Mouse (Mus musculus) midbrain, embryonic 14.5 days (tissue): ENCODE results near the gene Myo10. TPM values are rescaled to one million over a fixed set of nuclear protein-coding genes. Genes with fewer than 3 reads are reported as not detected.
A peak's percentile ranks its signal among the peaks of the same experiment; 100 is the strongest.

ENCODE experiments used
- ATAC-seq: fragments of 200-750 bp; cut with Nextera tagmentation; 2 replicates; pipeline ENCODE4 v1.8.0; 2017; ENCODE audit warnings: moderate number of reproducible peaks, moderate library complexity; ENCODE audit not compliant: low FRiP score, low TSS enrichment
- DNase-seq: peaks from one replicate; pipeline ENCODE4 v3.0.0-alpha.2; 2015
- H3K27ac ChIP-seq: fragments of 300-500 bp; sonication (generic); replicated peaks from 2 replicates; pipeline ENCODE4 v1.5.1; 2014; ENCODE audit warnings: mild to moderate bottlenecking, low read depth, low read length, moderate library complexity
- H3K27me3 ChIP-seq: fragments of 300-500 bp; sonication (generic); 2 replicates; pipeline ENCODE4 v1.6.1; 2014; ENCODE audit warnings: low read length, control low read depth, mixed read lengths; ENCODE audit not compliant: control insufficient read depth, insufficient read depth
- H3K36me3 ChIP-seq: fragments of 300-500 bp; sonication (generic); 2 replicates; pipeline ENCODE4 v1.6.1; 2014; ENCODE audit warnings: low read length, control low read depth; ENCODE audit not compliant: control insufficient read depth, insufficient read depth
- H3K4me1 ChIP-seq: fragments of 300-500 bp; sonication (generic); 2 replicates; pipeline ENCODE4 v1.6.1; 2014; ENCODE audit warnings: mild to moderate bottlenecking, antibody characterized with exemption, low read length, control low read depth; ENCODE audit not compliant: control insufficient read depth, insufficient read depth
- H3K4me2 ChIP-seq: fragments of 300-500 bp; sonication (generic); 2 replicates; pipeline ENCODE4 v1.6.1; 2014; ENCODE audit warnings: mild to moderate bottlenecking, low read length, moderate library complexity
- H3K4me3 ChIP-seq: fragments of 300-500 bp; sonication (generic); replicated peaks from 2 replicates; pipeline ENCODE4 v1.5.1; 2014; ENCODE audit warnings: low read depth, low read length
- H3K9ac ChIP-seq: fragments of 300-500 bp; sonication (generic); replicated peaks from 2 replicates; pipeline ENCODE4 v1.6.1; 2014; ENCODE audit warnings: mild to moderate bottlenecking, low read length, moderate library complexity
- H3K9me3 ChIP-seq: fragments of 300-500 bp; sonication (generic); 2 replicates; pipeline ENCODE4 v1.6.1; 2016; ENCODE audit warnings: low read length, control low read depth, mixed read lengths; ENCODE audit not compliant: control insufficient read depth
- WGBS: fragments of 180-500 bp; shearing (Covaris S2); extraction: QIAGEN DNeasy Blood & Tissue Kit; methylation state at CpG from one replicate; pipeline ENCODE4 v1.1.7; 2014; 5-methylcytosine and 5-hydroxymethylcytosine counted together
- polyA plus RNA-seq: library from polyadenylated mRNA; unstranded; fragments of >200 nt; fragmentation: Nextera tagmentation; extraction: Ambion mirVana; gene quantifications from 2 replicates; pipeline ENCODE4 v1.2.1, GENCODE M21; 2014

Gene Myo10
- 24.5 and 33.6 TPM in 2 replicates for polyA plus RNA-seq

- DNase-seq (peak; percentile 96), ATAC-seq (peak; percentile 93)
- no peaks in the 10 kb centered on the region for H3K9me3 ChIP-seq
- H3K27me3 ChIP-seq: peaks cover 7% of the 10 kb centered on the region; the same call in 1 of the 2 replicates
- no peaks in the 10 kb centered on the region for H3K36me3 ChIP-seq
- H3K4me1 ChIP-seq: peaks cover 7% of the 10 kb centered on the region
- under 1% methylated on average over 52 of the region's 53 CpGs for WGBS
- peak within 1 kb of the TSS; percentile 70 for H3K9ac ChIP-seq
- peak within 1 kb of the TSS; percentile 45; the same call in 1 of the 2 replicates for H3K27ac ChIP-seq
- H3K4me3 ChIP-seq: peak within 1 kb of the TSS; percentile 70
- H3K4me2 ChIP-seq: peak within 1 kb of the TSS; percentile 98
These were observed at the start of gene Myo10 for GRCm38 (mm10) chr15:25622200-25622866. Gene Myo10 (plus strand): TSS chr15:25622525.

DNA sequence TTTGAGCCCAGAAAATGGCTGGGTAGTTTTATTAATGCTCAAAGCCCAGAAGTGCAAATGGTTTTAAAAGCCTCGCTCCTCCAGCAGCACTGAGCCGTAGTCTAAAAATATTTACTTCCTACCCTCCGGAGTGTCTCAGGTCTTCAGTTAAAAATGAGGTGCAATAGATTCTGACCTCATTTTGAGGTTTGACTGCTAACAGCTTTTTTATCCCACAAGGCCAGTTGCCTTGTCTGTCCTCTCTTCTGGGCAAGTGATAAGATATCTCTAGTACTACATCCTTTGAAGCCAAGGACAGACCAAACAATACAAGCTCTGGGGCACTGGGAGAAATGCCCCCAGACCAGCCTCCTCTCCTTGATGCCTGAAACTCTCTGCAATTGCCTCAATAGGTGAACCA is 49.2 kb upstream of the Myo10 start:
- Histone ChIP-seq H3K9ac (no peak overlapping the region), H3K36me3 (no peaks in the 10 kb centered on the region), H3K9me3 (no peaks in the 10 kb centered on the region), H3K27me3 (no peaks in the 10 kb centered on the region), H3K4me1 (no peaks in the 10 kb centered on the region), H3K4me2 (no peak overlapping the region), H3K4me3 (no peak overlapping the region), H3K27ac (no peak overlapping the region)
- no peak for DNase-seq
- 91% methylated on average over 3 of the region's 3 CpGs for WGBS
- ATAC-seq: no peak

- Histone ChIP-seq H3K36me3 (no peaks in the 10 kb centered on the region), H3K27ac (no peak overlapping the region), H3K9ac (no peak overlapping the region), H3K9me3 (no peaks in the 10 kb centered on the region), H3K4me3 (no peak overlapping the region), H3K4me2 (no peak overlapping the region), H3K4me1 (no peaks in the 10 kb centered on the region), H3K27me3 (no peaks in the 10 kb centered on the region)
- ATAC-seq (no peak), DNase-seq (no peak)
- WGBS: 86% methylated on average over 7 of the region's 7 CpGs
These were observed 48.3 kb upstream of the Myo10 start for GRCm38 (mm10) chr15:25573876-25574601.

GRCm38 (mm10) chr15:25577327-25578051 is 44.8 kb upstream of the Myo10 start:
- ATAC-seq: no peak
- Histone ChIP-seq H3K4me2 (no peak overlapping the region), H3K9me3 (no peaks in the 10 kb centered on the region), H3K9ac (no peak overlapping the region), H3K27ac (no peak overlapping the region), H3K27me3 (no peaks in the 10 kb centered on the region), H3K4me3 (no peak overlapping the region), H3K36me3 (no peaks in the 10 kb centered on the region), H3K4me1 (peaks cover 5% of the 10 kb centered on the region; the same call in 1 of the 2 replicates)
- DNase-seq: no peak
- WGBS: 93% methylated on average over 8 of the region's 8 CpGs

DNA sequence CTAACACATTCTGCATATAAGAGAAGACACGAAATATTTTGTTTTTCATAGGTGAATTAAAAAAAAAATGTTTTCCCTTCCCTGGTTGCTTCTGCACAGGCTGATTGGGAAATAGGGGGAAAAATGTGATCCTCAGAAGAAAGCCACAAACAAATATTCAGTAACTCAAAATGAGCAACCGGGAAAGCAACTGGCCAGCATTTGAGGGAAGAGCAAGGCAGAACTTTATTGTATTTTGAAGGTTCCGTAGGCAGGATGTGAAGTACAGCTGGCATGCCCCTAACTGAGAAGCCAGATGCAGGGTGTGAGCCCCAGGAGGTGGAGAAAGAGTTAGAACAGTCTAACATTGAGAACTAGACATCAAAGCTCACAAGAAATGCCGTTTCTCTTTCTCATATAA is 44.0 kb upstream of the Myo10 start:
- no peak overlapping the region for H3K4me3 ChIP-seq
- H3K27ac ChIP-seq: no peak overlapping the region
- no peaks in the 10 kb centered on the region for H3K9me3 ChIP-seq
- H3K27me3 ChIP-seq: no peaks in the 10 kb centered on the region
- H3K36me3 ChIP-seq: no peaks in the 10 kb centered on the region
- WGBS: 91% methylated on average over 4 of the region's 4 CpGs
- DNase-seq (no peak), ATAC-seq (no peak)
- no peak overlapping the region for H3K4me2 ChIP-seq
- no peak overlapping the region for H3K9ac ChIP-seq
- H3K4me1 ChIP-seq: peaks cover 8% of the 10 kb centered on the region; the same call in 1 of the 2 replicates

DNA sequence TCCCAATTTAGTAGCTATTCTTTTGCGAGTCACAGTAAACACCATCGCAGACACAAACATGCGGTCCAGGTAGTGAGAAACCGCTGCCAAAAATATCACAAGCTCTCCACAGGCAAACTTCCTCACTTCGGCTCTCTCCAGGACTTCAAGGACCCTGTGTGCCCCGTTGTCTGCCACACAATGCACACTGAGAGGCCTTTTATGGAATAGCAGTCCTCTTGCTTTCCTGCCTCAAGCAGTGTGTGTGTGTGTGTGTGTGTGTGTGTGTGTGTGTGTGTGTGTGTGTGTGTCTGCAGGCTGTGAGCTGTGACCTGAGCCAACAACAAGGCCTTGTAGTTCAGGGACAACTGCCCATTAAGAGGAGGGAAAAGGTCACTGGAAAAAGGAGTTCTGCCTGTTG is 41.6 kb upstream of the Myo10 start:
- H3K4me2 ChIP-seq: no peak overlapping the region
- ATAC-seq: no peak
- no peaks in the 10 kb centered on the region for H3K27me3 ChIP-seq
- H3K9ac ChIP-seq: no peak overlapping the region
- H3K4me3 ChIP-seq: no peak overlapping the region
- DNase-seq: no peak
- peaks cover 8% of the 10 kb centered on the region; the same call in 1 of the 2 replicates for H3K4me1 ChIP-seq
- 69% methylated on average over 6 of the region's 6 CpGs for WGBS
- H3K9me3 ChIP-seq: no peaks in the 10 kb centered on the region
- H3K27ac ChIP-seq: no peak overlapping the region
- H3K36me3 ChIP-seq: no peaks in the 10 kb centered on the region

DNA sequence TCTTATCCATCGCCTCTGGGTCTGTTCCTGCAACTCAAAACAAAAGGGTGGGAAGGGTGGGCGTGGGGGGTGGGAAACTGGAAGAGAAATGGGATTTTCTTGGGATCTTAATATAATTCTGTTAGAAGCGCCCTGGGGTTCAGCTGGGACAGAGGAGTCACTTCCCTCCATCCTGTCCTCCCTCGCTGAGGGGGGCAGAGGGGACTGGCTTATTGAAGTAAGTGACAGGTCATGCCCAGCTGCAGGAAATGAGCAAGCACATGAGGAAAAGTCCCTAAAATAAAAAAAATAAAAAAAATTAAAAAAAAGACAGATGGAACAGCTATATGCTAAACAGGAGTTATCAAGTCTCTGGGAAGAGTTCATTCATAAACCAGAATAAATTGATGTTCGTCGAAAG is 40.3 kb upstream of the Myo10 start:
- ATAC-seq (no peak), DNase-seq (no peak)
- Histone ChIP-seq H3K4me2 (no peak overlapping the region), H3K9me3 (no peaks in the 10 kb centered on the region), H3K27ac (no peak overlapping the region), H3K4me1 (peaks cover 8% of the 10 kb centered on the region; the same call in 1 of the 2 replicates), H3K27me3 (no peaks in the 10 kb centered on the region), H3K9ac (no peak overlapping the region), H3K36me3 (no peaks in the 10 kb centered on the region), H3K4me3 (no peak overlapping the region)
- WGBS: 54% methylated on average over 6 of the region's 6 CpGs

GRCm38 (mm10) chr15:25583361-25583760 is 39.0 kb upstream of the Myo10 start:
- Histone ChIP-seq H3K9me3 (no peaks in the 10 kb centered on the region), H3K4me2 (no peak overlapping the region), H3K4me1 (peaks cover 8% of the 10 kb centered on the region; the same call in 1 of the 2 replicates), H3K36me3 (no peaks in the 10 kb centered on the region), H3K4me3 (no peak overlapping the region), H3K27me3 (no peaks in the 10 kb centered on the region), H3K9ac (no peak overlapping the region), H3K27ac (no peak overlapping the region)
- no peak for DNase-seq
- WGBS: 91% methylated on average over 8 of the region's 8 CpGs
- ATAC-seq: no peak
